Mouse (Mus musculus) lung, adult 2 months (tissue): ENCODE measurements around the gene Fes.

Experiments
- CTCF ChIP-seq: fragments of 200-500 bp; IDR thresholded peaks from 2 replicates; pipeline ENCODE4 v1.5.1; 2011; ENCODE audit warnings: mild to moderate bottlenecking, low read length, control low read depth; ENCODE audit not compliant: insufficient read depth
- POLR2A ChIP-seq: fragments of 200-500 bp; IDR thresholded peaks from 2 replicates; pipeline ENCODE4 v1.6.1; 2011; ENCODE audit warnings: low read depth, mild to moderate bottlenecking, control low read depth, low read length, borderline replicate concordance; ENCODE audit errors: extremely low read depth

DNA sequence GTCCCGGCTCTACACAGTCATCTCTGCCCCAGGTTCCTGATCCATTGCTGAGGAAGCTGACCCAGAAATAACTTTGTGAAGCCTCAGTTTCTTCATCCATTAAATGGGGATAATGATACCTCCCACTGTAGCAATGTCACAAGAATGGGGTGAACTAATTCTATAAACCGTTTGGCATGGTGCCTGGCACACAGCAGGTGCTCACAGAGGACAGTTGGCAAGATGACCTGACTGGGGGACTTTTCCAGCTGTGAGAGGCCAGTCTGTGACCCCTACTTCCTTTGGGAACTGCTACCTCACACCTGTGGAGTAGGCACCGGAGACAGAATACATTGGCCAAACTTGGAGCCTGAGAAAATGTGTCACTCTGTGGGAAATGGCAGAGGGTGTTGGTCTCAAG, 30.3 kb upstream of the Fes start:
- TF ChIP-seq CTCF = no peak
- TF ChIP-seq POLR2A = no peak
